Mouse (Mus musculus) heart, adult 11 months (tissue): ENCODE measurements around the gene Matk.
"Not testable (repeated sequence)": the region's sequence is repeated elsewhere in the genome, so short reads cannot be mapped to it uniquely, and the experiment has no call there.

ENCODE experiments used
- DNase-seq: peaks from one replicate; pipeline ENCODE4 v3.0.0; 2022

The Matk gene

DNA sequence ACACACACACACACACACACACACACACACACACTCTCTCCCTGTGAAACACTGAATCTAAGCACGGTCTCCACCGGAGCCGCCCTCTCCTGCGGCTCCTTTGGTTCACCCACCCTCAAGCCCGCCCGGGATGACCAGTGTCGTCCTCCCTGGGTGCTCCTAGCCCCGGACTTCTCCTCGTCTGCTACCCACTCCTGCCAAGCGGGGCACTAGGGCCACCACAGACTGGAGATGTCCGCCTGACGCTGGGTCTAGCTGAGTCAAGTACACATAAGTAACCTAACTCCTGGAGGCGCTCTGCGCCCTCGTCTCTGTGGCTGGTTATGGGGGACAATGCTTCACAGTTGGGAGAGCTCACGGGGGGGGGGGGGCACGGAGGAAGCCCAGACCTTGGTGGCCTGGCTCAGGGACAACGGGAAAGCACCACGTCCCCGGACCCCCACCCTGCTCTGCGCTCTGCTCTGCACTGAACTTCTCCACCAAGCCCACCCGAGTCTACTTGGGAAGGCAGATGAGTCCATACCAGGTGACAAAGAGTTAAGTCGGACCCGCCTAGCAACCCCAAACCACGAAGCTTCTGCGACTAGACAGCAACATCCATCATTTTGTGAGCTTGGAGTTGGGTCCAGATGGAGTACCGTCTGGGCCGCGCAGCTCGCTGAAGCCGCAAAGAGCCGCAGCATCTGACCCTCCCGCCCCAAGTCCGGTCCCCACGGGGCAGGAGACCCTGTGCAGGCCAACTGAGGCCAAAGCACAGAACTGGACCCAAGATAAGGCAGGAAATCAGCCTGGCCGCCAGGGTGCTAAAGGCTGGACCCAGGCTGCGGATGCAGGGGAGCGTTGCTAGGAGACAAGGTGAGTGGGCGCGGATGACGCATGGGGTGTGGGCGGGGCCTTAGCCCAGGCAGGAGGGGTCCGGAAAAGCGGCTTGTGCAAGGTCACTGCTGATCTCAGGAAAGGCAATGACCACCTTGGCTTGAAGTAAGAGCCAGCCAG, at the start of gene Matk:
Gene Matk (plus strand): TSS at position 512 of the 996 bp plus-strand sequence.
- DNase-seq = no peak

- peak; percentile 95 for DNase-seq
Measured at GRCm38 (mm10) chr10:81202978-81203720, 49.6 kb upstream of the Matk start.

- peak; percentile 89 for DNase-seq
Measured at GRCm38 (mm10) chr10:81204137-81204536, 48.6 kb upstream of the Matk start.

GRCm38 (mm10) chr10:81210154-81210553, 42.6 kb upstream of the Matk start:
- peak; percentile 89 for DNase-seq

- no peak for DNase-seq
Measured at GRCm38 (mm10) chr10:81216260-81216659, 36.5 kb upstream of the Matk start.

GRCm38 (mm10) chr10:81216810-81217209, 35.9 kb upstream of the Matk start:
- DNase-seq = peak; percentile 90

DNA sequence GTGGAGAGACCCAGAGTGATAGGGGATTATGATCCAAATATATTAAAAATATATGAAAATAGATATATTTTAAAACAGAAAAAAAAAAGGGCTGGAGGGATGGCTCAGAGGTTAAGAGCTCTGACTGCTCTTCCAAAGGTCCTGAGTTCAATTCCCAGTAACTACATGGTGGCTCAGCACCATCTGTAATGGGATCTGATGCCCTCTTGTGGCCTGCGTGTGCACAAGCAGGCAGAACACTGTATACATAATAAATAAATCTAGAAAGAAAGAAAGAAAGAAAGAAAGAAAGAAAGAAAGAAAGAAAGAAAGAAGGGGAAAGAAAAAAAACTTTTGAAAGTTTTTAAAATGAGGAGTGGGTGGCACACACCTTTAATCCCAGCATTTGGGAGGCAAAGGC, 35.5 kb upstream of the Matk start:
- not testable (repeated sequence) for DNase-seq

GRCm38 (mm10) chr10:81217964-81218363, 34.8 kb upstream of the Matk start:
- DNase-seq = peak; percentile 92

- DNase-seq = no peak
Measured at GRCm38 (mm10) chr10:81221402-81222015, 31.2 kb upstream of the Matk start.

GRCm38 (mm10) chr10:81223731-81224130, 29.0 kb upstream of the Matk start:
- not testable (repeated sequence) for DNase-seq

DNA sequence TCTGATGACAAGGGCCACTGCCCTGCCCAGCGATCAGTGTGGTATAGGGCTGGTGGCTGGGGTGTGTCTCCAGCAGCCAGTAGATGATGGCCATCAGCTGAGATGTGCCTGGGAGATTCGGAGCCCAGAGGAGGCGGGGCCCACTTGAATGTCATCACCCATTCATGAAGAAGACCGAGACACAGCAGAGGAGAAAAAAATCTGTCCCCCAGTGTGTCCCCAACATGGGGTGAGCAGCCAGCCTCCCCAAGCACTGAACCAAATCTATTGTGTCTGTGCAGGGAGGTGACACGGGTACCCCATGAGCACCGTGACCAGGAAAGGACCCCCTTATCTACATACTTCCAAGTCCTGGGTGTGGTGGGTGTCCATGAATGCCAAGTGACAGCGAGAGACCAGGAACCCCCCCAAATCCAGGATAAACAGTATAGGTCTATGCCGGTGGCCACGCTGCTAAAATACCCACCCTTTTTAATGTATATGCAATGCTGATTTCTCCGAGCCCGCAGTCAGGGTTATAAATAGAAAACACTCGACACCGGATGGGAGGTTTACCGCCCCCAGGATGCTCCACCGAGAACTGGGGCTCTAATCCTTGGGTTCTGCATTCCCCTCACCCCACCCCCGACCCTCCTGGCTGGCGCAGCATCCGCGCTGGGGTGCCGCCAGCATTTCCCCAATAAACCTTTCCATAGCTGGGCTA, 22.8 kb upstream of the Matk start:
- DNase-seq = no peak

DNA sequence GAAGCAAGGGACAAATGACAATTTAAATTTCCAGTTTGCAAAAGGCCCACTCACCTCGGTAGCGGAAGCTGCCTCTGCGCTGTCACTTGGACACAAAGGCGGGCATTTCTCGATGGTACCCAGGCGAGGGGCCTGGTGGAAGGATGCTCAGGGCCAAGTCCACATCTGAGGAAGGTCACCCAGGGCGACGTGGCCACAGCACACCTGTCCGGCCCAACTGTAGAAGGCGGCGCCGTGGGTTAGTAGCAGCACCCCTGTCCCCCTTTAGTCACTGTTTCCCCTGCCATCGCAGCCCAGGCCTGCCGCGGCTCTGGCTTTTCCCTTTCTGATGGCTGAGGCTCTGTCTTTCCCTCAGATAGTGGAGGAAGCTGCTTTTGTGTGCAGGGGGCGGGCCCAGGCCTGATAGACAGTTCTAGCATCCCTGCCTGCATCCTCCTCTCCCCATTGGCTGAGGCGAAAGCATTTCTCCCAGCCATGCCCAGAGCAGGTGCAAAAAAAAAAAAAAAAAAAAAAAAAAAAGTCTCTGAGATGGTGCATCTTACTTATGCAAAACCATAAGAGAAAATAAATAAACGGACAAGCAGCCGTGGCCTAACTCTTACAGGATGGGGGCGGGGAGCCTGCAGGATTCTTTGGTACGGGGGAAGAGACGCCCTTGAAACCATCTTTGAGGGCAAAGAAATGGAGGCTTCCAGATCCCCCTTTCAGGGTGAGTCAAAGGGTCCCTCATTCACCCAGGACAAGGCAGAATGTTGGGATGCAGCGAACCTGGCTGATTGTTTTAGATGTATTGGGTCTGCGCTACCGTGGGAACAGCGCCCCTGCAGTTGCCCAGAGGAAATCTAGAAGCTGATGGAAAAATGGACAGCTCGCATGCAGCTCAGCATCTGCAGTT, 22.1 kb upstream of the Matk start, which contains the start of gene Atcay:
Gene Atcay (minus strand): TSS at position 396 of the 895 bp plus-strand sequence.
- DNase-seq = no peak

- DNase-seq = no peak
Measured at GRCm38 (mm10) chr10:81231436-81231835, 21.3 kb upstream of the Matk start.

DNA sequence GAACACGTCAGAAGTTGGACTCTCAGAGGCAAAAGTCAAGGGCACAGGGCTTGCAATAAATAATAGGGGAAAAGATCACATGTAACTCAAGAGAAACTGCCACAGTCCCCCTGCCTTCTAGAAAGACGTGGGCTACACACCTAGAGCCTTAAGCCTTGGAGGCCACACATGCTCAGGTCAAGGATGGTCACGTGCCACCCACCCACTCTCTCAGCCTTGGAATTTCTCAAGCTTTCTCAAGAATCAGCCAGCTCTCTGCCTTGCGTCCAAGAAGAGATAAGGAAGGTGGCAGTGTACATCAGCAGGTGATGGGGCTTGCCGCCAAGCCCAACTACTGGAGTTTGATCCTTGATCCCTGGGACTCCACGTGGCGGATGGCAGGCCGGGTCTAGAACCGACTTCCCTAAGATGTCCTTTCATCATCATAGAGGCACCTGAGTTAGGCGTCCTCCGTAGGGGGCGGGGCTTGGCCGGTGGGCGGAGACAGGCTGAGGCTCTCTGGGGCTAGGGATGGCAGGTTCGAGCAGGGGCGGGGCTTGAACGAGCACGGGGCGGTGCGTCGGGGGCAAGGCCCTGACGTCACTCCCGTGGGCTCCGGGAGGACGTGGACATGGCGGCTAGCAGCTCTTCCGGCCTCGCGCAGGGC, 20.0 kb upstream of the Matk start, which contains the start of gene Zfr2:
Gene Zfr2 (plus strand): TSS at position 576 of the 646 bp plus-strand sequence.
- peak; percentile 98 for DNase-seq

DNA sequence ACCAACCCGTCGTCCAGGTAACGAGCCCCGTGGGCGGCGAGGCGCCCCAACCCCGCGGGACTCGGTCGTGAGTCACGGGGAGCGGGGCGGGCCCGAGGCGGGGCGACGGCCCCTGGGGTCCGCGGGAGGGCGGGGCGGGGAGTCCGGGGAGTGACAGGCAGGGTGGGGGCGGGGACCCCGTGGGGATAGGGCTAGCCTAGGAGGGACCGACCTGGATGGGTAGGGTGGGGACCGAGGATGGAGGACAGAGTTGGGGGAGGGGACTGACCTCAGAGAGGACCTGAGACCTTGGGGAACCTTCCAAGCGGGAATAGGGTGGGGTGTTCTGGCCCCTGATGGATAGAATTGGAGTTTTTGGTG, 19.5 kb upstream of the Matk start:
- no peak for DNase-seq

DNA sequence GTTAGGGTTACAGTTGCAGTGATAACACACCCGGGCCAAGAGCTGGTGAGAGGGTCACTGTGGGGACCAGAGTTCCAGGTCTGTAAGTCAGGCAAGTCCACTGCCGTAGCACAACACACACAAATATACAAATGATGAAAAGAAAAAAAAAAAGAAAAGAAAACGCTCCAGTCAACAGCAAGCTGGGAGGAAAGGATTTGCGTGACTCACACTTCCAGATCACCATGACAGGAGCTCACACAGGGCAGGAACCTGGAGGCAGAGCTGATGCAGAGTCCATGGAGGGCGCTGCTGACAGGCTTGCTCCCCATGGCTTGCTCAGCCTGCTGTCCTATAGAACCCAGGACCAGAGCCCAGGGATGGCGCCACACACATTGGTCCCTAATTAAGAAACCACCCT, 18.5 kb upstream of the Matk start:
- DNase-seq = no peak

GRCm38 (mm10) chr10:81236471-81237268, 16.1 kb upstream of the Matk start:
- peak; percentile 90 for DNase-seq

- no peak for DNase-seq
Measured at GRCm38 (mm10) chr10:81238618-81239017, 14.1 kb upstream of the Matk start.

DNA sequence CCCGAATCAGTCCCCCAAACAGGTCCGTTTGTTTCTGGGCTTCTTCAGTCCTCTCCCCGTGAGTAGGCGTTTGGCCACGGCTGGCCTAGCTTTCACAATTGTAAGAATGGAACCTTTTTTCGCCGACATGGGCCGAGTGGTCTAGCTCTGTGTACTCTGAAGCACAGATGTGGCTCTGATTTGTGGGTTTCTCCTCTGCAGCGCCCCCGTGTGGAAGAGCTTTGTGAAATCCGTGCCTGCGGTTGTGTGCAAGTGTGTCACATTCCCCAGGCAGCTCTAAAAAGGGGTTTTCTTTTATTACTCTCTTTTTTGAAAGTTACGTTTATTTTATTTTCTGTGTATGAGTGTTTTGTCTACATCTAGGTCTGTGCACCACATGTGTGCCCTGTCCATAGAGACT, 11.9 kb upstream of the Matk start:
- DNase-seq = no peak

- no peak for DNase-seq
Measured at GRCm38 (mm10) chr10:81242021-81242420, 10.7 kb upstream of the Matk start.
